Mouse (Mus musculus) gastrocnemius, adult 18-20 months (tissue): ENCODE results near the gene Cecr2. TPM values are rescaled to one million over a fixed set of nuclear protein-coding genes. Genes with fewer than 3 reads are reported as not detected.
A peak's percentile ranks its signal among the peaks of the same experiment; 100 is the strongest.

ENCODE experiments used
- DNase-seq: peaks from one replicate; pipeline ENCODE4 v3.0.0; 2021; ENCODE audit warnings: low spot score
- total RNA-seq, 2 experiments: library from RNA; stranded (reverse); gene quantifications; 2 replicates each; pipeline ENCODE4 v1.2.3; 2021

The Cecr2 gene
- total RNA-seq, 2 experiments from 2014 or later, result 7.4 to 10.0 TPM

- peak; percentile 32 for DNase-seq
These were observed 722 bp downstream of the Cecr2 start for GRCm38 (mm10) chr6:120666761-120667421.

GRCm38 (mm10) chr6:120667422-120667781 lies 1.2 kb downstream of the Cecr2 start:
- no peak for DNase-seq

DNA sequence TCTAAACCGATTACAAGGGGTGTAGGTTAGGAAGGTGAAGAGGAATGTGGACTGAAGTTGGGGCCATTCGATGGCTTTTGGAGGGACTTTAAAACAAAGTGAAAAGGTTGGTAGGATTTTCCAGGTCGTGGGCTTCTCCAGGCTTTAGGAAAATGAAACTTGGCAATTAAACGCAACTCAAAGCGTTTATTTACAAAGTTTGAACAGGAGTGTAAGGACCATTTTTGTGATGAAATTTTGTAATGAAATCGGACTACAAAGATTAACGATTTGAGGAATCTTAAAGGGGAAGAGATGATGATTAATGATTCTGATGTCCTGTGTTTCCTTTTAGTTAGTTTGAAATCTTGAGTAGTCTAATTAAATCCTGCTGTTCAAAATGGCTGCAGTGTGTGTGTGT lies 1.7 kb downstream of the Cecr2 start:
- DNase-seq, result no peak

- DNase-seq, result peak; percentile 5
These were observed 8.0 kb downstream of the Cecr2 start for GRCm38 (mm10) chr6:120674121-120674520.

DNA sequence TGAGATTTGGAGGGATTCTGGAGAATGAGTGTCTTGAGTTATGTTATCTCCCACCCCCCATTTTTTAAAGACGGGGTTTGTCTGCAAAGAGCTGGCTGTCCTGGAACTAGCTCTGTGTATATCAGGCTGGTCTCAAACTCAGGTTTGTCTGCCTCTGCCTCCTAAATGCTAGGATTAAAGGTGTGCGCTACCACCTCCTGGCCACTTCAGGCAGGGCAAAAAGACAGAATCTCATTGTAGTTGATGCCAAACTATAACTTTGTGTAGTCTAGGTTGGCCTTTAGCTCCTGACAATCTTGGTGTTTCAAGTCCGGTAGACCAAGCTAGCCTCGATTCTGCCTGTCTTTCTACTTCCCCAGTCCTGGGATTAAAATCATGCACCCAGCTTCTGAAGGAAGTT lies 8.7 kb downstream of the Cecr2 start:
- no peak for DNase-seq

DNA sequence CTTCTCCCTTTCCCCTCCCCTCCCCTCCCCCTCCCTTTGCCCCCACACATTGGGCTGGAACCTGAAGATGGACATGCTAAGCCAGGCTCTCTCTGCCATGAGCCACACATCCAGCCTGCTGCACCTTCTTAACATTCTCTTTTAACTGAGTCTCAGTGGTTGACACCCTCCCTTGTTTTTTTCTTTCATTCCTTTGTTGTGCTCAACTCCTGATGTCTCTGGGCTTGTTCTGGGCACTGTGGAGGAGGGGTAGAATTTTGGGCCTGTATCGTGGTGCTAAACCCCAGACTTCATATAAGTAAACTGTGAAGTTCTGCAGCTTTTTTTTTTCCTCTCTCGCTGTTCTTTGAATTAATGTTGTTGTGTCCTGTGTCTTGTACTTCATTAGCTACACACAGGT lies 9.8 kb downstream of the Cecr2 start:
- no peak for DNase-seq

DNA sequence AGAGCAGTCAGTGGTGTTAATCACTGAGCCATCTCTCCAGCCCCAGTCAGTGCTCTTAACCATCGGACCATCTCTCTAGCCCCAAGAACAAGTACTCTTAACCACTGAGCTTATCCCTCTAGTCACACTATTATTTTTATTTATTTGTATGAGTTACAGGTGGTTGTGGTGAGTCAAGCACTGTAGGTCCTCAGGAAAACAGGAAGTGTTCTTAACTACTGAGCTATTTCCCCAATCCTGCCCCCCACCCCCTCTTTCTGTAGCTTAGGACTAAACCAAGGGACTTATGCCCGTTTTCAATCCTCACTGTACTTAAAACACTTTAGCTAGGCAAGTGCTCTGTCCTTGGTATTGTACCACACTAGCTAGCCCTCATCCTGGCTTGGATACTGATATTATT lies 17.2 kb downstream of the Cecr2 start:
- no peak for DNase-seq

GRCm38 (mm10) chr6:120684750-120685149 lies 18.6 kb downstream of the Cecr2 start:
- DNase-seq, result no peak

DNA sequence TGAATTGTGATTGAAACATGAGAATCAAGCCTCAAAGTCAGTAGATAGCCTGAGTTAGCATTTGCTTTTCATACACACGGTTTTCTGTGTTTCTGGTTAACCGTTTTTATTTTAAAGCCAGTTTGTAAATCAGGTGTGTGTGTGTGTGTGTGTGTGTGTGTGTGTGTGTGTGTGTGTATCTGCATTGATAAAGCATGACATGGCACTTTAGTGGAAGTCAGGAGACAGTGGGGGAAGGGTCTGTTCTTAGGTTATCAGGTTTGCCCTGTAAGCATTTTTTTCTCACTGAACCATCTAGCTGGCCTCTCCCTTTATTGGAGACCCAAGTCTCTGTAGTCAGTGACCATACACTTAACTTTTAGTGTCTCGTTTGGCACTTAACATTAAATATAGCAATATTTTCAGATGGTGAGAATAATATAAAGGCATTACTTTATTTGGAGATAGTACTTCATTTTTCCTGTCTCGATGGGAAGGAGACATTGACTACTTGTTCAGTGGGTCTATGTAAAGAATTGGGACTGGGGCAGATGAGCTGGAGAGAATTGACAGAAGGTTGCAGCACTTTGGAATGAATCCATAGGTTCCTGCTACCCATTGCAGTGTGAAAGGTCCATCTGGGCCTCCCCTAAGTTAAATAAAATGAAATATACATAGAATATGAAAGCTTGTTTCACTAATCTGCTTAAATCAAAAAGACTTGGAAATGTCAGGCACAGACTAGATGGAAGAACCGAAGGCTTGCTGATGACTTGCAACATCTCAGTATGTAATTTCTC lies 20.9 kb downstream of the Cecr2 start:
- no peak for DNase-seq

GRCm38 (mm10) chr6:120700221-120700620 lies 34.1 kb downstream of the Cecr2 start:
- no peak for DNase-seq

GRCm38 (mm10) chr6:120704376-120704775 lies 38.2 kb downstream of the Cecr2 start:
- no peak for DNase-seq

- no peak for DNase-seq
These were observed 42.6 kb downstream of the Cecr2 start for GRCm38 (mm10) chr6:120708759-120709158.

GRCm38 (mm10) chr6:120714806-120715205 lies 48.6 kb downstream of the Cecr2 start:
- no peak for DNase-seq

GRCm38 (mm10) chr6:120715227-120715626 lies 49.1 kb downstream of the Cecr2 start:
- DNase-seq, result no peak

- DNase-seq, result no peak
These were observed 49.7 kb downstream of the Cecr2 start for GRCm38 (mm10) chr6:120715851-120716250.

GRCm38 (mm10) chr6:120716531-120716984 lies 50.4 kb downstream of the Cecr2 start:
- no peak for DNase-seq

GRCm38 (mm10) chr6:120725986-120726385 lies 59.8 kb downstream of the Cecr2 start:
- no peak for DNase-seq

DNA sequence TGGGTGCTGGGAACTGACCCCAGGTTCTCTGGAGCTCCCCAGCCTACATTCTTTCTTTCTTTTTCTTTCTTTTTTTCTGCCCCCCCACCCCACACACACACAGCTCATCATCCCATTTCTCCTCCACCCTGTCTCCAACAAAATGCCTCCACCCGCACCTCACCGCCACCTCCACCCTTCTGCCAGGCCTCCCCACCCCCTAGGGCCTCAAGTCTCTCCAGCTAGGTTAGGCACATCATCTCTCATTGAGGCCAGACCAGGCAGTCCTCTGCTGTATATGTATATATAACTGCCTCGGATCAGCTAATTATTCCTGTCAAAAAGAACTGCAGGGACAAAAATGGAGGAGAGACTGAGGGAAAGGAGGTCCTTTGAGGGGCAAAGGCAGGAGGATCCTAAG lies 69.8 kb downstream of the Cecr2 start:
- DNase-seq, result no peak

DNA sequence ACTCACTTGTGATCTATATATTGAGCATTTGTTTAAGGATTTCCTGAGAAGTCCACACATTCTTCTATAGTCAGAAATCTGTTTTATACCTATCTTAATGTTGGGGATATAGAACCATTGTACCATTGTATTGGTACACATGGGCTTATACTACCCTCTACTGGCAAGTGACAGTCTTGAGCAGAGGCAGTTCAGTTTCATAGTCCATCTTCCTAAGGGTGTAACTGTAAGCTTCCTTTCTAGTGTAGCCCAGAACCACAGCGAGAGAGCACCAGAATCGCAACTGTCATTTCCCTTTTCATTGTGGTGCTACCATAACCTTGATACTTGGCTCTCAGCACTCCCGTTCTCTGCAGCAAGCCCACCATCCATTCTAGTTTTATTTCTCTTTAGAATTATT lies 70.4 kb downstream of the Cecr2 start:
- DNase-seq, result peak; percentile 47

- no peak for DNase-seq
These were observed 77.0 kb downstream of the Cecr2 start for GRCm38 (mm10) chr6:120743130-120743529.

- no peak for DNase-seq
These were observed 78.1 kb downstream of the Cecr2 start for GRCm38 (mm10) chr6:120744266-120744665.

- DNase-seq, result no peak
These were observed 80.2 kb downstream of the Cecr2 start for GRCm38 (mm10) chr6:120746416-120746815.

GRCm38 (mm10) chr6:120761151-120761550 lies 95.0 kb downstream of the Cecr2 start:
- DNase-seq, result no peak
